Mouse (Mus musculus) limb, embryonic 11.5 days (tissue): ENCODE data around the gene Csrnp3. TPM values are rescaled to one million over a fixed set of nuclear protein-coding genes. Genes with fewer than 3 reads are reported as not detected.

ENCODE experiments used
- ATAC-seq: fragments of 200-750 bp; cut with Nextera tagmentation; 2 replicates; pipeline ENCODE4 v1.8.0; 2017; ENCODE audit warnings: low read depth; ENCODE audit not compliant: insufficient number of reproducible peaks, low FRiP score, low TSS enrichment
- DNase-seq: peaks from one replicate; pipeline ENCODE4 v3.0.0-alpha.2; 2015; ENCODE audit warnings: low spot score
- H3K27ac ChIP-seq: fragments of 300-500 bp; sonication (generic); replicated peaks from 2 replicates; pipeline ENCODE4 v1.5.1; 2014; ENCODE audit warnings: low read depth, mild to moderate bottlenecking, low read length
- H3K27me3 ChIP-seq: fragments of 300-500 bp; sonication (generic); 2 replicates; pipeline ENCODE4 v1.6.1; 2014; ENCODE audit warnings: mild to moderate bottlenecking, low read length, mixed read lengths; ENCODE audit not compliant: control insufficient read depth, insufficient read depth
- H3K36me3 ChIP-seq: fragments of 300-500 bp; sonication (generic); 2 replicates; pipeline ENCODE4 v1.6.1; 2014; ENCODE audit warnings: mild to moderate bottlenecking, low read length, moderate library complexity, mixed read lengths; ENCODE audit not compliant: control insufficient read depth, insufficient read depth
- H3K4me1 ChIP-seq: fragments of 300-500 bp; sonication (generic); 2 replicates; pipeline ENCODE4 v1.6.1; 2014; ENCODE audit warnings: low read length, mixed read lengths; ENCODE audit not compliant: control insufficient read depth, insufficient read depth
- H3K4me2 ChIP-seq: fragments of 300-500 bp; sonication (generic); 2 replicates; pipeline ENCODE4 v1.6.1; 2014; ENCODE audit warnings: low read depth, mild to moderate bottlenecking, moderate library complexity; ENCODE audit not compliant: severe bottlenecking
- H3K4me3 ChIP-seq: fragments of 300-500 bp; sonication (generic); 2 replicates; pipeline ENCODE4 v1.5.1; 2014; ENCODE audit warnings: low read depth, low read length
- H3K9ac ChIP-seq: fragments of 300-500 bp; sonication (generic); 2 replicates; pipeline ENCODE4 v1.6.1; 2014; ENCODE audit warnings: mild to moderate bottlenecking, low read length
- H3K9me3 ChIP-seq: fragments of 300-500 bp; sonication (generic); 2 replicates; pipeline ENCODE4 v1.6.1; 2016; ENCODE audit warnings: low read length; ENCODE audit not compliant: control insufficient read depth
- WGBS: fragments of 180-500 bp; shearing (Covaris S2); extraction: QIAGEN DNeasy Blood & Tissue Kit; methylation state at CpG from one replicate; pipeline ENCODE4 v1.1.7; 2014; 5-methylcytosine and 5-hydroxymethylcytosine counted together
- polyA plus RNA-seq: library from polyadenylated mRNA; unstranded; fragments of >200 nt; fragmentation: Nextera tagmentation; extraction: Ambion mirVana; gene quantifications from 2 replicates; pipeline ENCODE4 v1.2.1, GENCODE M21; 2014

Csrnp3 gene
- polyA plus RNA-seq, 1 experiment from 2014 or later: 10.8 TPM

DNA sequence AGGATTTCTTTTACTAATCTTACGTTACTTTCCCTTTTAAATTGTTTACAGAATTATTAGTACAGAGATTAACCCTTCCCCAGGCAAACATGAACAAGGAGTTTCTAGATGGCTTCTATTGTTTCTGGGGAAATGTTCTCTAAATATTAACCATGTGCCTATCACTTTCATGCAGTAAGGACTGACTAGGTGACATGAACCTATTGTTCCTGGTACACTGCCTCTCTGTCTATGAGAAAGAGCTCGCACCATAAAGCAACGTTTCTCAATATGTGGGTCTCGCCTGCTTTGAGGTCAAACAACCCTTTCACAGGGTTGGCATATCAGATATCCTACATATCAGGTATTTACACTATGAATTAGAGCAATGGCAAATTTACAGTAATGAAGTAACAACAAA lies 96.8 kb downstream of the Csrnp3 start:
- Histone ChIP-seq H3K9ac (no peak overlapping the region), H3K27ac (no peak overlapping the region), H3K4me2 (no peak overlapping the region), H3K4me3 (no peak overlapping the region), H3K36me3 (no peaks in the 10 kb centered on the region), H3K27me3 (no peaks in the 10 kb centered on the region), H3K4me1 (peaks cover 4% of the 10 kb centered on the region), H3K9me3 (no peaks in the 10 kb centered on the region)
- WGBS: 90% methylated on average over 4 of the region's 4 CpGs
- ATAC-seq (no peak), DNase-seq (no peak)

DNA sequence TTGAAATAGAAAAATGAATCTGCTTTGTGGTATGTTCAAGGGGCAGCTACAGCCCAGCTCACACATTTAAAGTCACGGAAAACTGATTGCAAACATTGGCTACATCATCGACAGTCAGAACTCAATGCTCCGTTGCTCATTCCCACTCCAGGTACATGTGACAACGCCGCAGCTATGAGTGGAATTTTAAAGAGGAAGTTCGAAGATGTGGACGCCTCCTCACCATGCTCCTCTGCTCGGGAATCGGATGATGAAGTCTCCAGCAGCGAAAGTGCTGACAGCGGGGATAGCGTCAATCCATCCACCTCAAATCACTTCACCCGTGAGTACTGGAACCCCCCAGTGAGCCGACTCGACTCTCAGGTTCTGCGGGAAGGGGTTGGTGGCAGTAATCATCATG lies 103.2 kb downstream of the Csrnp3 start:
- H3K27me3 ChIP-seq: no peaks in the 10 kb centered on the region
- no peak overlapping the region for H3K9ac ChIP-seq
- no peak for ATAC-seq
- WGBS: 89% methylated on average over 16 of the region's 16 CpGs
- H3K36me3 ChIP-seq: 0 out of 2 replicates have a peak, but pooled peaks cover 2% of the 10 kb centered on the region
- H3K9me3 ChIP-seq: no peaks in the 10 kb centered on the region
- no peak overlapping the region for H3K4me3 ChIP-seq
- H3K4me1 ChIP-seq: no peaks in the 10 kb centered on the region
- H3K4me2 ChIP-seq: no peak overlapping the region
- H3K27ac ChIP-seq: no peak overlapping the region
- no peak for DNase-seq

- Histone ChIP-seq H3K4me1 (no peaks in the 10 kb centered on the region), H3K9me3 (no peaks in the 10 kb centered on the region), H3K4me3 (no peak overlapping the region), H3K27ac (no peak overlapping the region), H3K36me3 (0 out of 2 replicates have a peak, but pooled peaks cover 2% of the 10 kb centered on the region), H3K4me2 (no peak overlapping the region), H3K9ac (no peak overlapping the region), H3K27me3 (no peaks in the 10 kb centered on the region)
- no peak for ATAC-seq
- no peak for DNase-seq
- WGBS: 75% methylated on average over 17 of the region's 17 CpGs
Measured at GRCm38 (mm10) chr2:65953726-65954340, 108.3 kb downstream of the Csrnp3 start.

DNA sequence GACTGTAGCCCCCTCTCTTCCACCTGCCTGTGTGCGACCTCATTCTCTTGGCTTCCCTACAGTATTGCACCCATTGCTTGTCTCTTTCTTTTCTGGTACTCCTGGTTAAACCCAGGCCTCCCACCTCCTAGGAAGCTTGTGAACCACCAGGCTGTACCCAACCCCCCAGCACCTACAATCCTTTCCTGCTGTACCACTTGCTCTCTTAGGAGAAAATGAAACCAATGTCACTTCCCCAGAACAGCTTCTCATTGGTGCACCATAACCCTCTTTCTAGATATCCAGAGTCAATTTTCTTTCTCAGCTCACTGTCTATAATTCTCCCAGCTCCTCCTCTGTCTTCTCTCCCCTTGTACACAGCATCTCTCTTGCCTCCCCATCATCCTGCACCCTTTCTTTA lies 110.2 kb downstream of the Csrnp3 start:
- H3K27me3 ChIP-seq: no peaks in the 10 kb centered on the region
- no peaks in the 10 kb centered on the region for H3K4me1 ChIP-seq
- WGBS: 88% methylated on average over 1 of the region's 1 CpGs

GRCm38 (mm10) chr2:65956727-65957126 lies 111.2 kb downstream of the Csrnp3 start:
- Histone ChIP-seq H3K9me3 (no peaks in the 10 kb centered on the region), H3K27me3 (no peaks in the 10 kb centered on the region), H3K27ac (no peak overlapping the region), H3K4me1 (no peaks in the 10 kb centered on the region), H3K36me3 (no peaks in the 10 kb centered on the region), H3K9ac (no peak overlapping the region), H3K4me2 (no peak overlapping the region), H3K4me3 (no peak overlapping the region)
- DNase-seq (no peak), ATAC-seq (no peak)
- 78% methylated on average over 9 of the region's 9 CpGs for WGBS

More for the DNA sequence above, 110.2 kb downstream of the Csrnp3 start:
- Histone ChIP-seq H3K9me3 (no peaks in the 10 kb centered on the region), H3K4me2 (no peak overlapping the region), H3K36me3 (no peaks in the 10 kb centered on the region), H3K4me3 (no peak overlapping the region), H3K9ac (no peak overlapping the region), H3K27ac (no peak overlapping the region)
- ATAC-seq (no peak), DNase-seq (no peak)

- Histone ChIP-seq H3K27me3 (no peaks in the 10 kb centered on the region), H3K4me3 (no peak overlapping the region), H3K36me3 (no peaks in the 10 kb centered on the region), H3K4me2 (no peak overlapping the region), H3K4me1 (no peaks in the 10 kb centered on the region), H3K9me3 (no peaks in the 10 kb centered on the region), H3K27ac (no peak overlapping the region), H3K9ac (no peak overlapping the region)
- DNase-seq: no peak
- 51% methylated on average over 4 of the region's 4 CpGs for WGBS
- ATAC-seq: no peak
Measured at GRCm38 (mm10) chr2:65963420-65963819, 117.9 kb downstream of the Csrnp3 start.

DNA sequence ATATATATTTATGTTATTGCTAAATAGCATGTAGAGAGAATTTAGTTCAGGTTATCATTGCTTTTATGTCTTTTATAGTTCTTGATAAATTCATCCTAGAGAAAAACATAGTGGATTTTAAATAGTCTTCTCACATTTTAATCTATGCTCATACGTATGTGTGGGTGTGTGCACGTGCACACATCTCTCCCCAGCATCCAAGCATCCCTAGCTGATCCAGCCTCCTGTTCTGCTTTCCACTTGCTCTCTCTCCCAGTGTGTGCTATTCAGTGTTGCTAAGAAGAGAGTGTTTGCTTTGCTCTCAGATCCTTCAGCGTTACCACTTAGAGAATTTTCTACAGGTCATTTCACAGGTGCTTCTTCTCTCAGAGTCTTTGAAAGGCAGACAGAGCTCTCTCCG lies 123.2 kb downstream of the Csrnp3 start:
- no peak overlapping the region for H3K4me2 ChIP-seq
- ATAC-seq (no peak), DNase-seq (no peak)
- WGBS: 92% methylated on average over 4 of the region's 4 CpGs
- no peaks in the 10 kb centered on the region for H3K9me3 ChIP-seq
- no peak overlapping the region for H3K27ac ChIP-seq
- no peaks in the 10 kb centered on the region for H3K4me1 ChIP-seq
- no peaks in the 10 kb centered on the region for H3K36me3 ChIP-seq
- H3K9ac ChIP-seq: no peak overlapping the region
- no peaks in the 10 kb centered on the region for H3K27me3 ChIP-seq
- no peak overlapping the region for H3K4me3 ChIP-seq

- no peak overlapping the region for H3K27ac ChIP-seq
- ATAC-seq (no peak; the same call in 1 of the 2 replicates), DNase-seq (no peak)
- H3K4me2 ChIP-seq: no peak overlapping the region
- no peak overlapping the region for H3K9ac ChIP-seq
- H3K27me3 ChIP-seq: no peaks in the 10 kb centered on the region
- no peaks in the 10 kb centered on the region for H3K36me3 ChIP-seq
- H3K4me1 ChIP-seq: peaks cover 7% of the 10 kb centered on the region
- no peaks in the 10 kb centered on the region for H3K9me3 ChIP-seq
- no peak overlapping the region for H3K4me3 ChIP-seq
- 37% methylated on average over 4 of the region's 4 CpGs for WGBS
Measured at GRCm38 (mm10) chr2:65973907-65974306, 128.3 kb downstream of the Csrnp3 start.

DNA sequence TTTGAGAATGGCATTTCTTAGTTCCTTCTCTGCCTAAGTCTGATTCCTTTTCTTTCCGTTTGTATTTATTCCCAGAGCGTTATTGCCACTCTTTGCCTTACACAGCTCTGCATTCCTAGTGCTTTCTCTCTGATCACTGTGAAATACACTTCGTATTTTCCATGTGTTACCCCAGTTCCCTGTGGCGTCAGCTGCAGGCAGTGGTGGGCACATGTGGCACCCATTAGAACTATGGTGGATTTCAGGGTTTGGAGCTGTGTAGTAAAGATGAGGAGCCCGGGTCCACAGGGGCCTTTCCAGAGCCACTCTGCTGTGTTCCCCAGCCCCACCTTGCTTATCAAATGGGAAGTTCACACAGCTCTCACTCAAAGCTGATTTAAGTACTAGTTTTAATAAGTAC lies 129.8 kb downstream of the Csrnp3 start:
- Histone ChIP-seq H3K36me3 (no peaks in the 10 kb centered on the region), H3K4me2 (0 out of 2 replicates have a peak overlapping the region, but pooled peaks have one; percentile 2), H3K9me3 (no peaks in the 10 kb centered on the region), H3K4me1 (peaks cover 17% of the 10 kb centered on the region), H3K4me3 (no peak overlapping the region), H3K27ac (peak overlapping the region; percentile 36; the same call in 1 of the 2 replicates), H3K9ac (no peak overlapping the region), H3K27me3 (no peaks in the 10 kb centered on the region)
- WGBS: 29% methylated on average over 5 of the region's 5 CpGs
- ATAC-seq (no peak), DNase-seq (peak; percentile 59)
